Mouse (Mus musculus): ENCODE data around the gene Gpatch1. TPM values are rescaled to one million over a fixed set of nuclear protein-coding genes. Genes with fewer than 3 reads are reported as not detected.

Gene Gpatch1
- polyA plus RNA-seq, 1 experiment from 2014 or later = 19.8 TPM

GRCm38 (mm10) chr7:35334527-35335452, 16.6 kb upstream of the Gpatch1 start:
- peak overlapping the region; percentile 37 for H3K9ac ChIP-seq (replicated peaks; ENCODE audit: low read length)
- no peaks in the 10 kb centered on the region for H3K9me3 ChIP-seq (replicated peaks; ENCODE audit: control insufficient read depth, low read length)
- H3K4me2 ChIP-seq (ENCODE audit: low read depth, low read length) = peak overlapping the region; percentile 90
- DNase-seq (ENCODE audit: low spot score) (no peak), ATAC-seq (replicated peaks; ENCODE audit: insufficient number of reproducible peaks, low FRiP score, low TSS enrichment, low read depth) (peak; percentile 25; the same call in 1 of the 2 replicates)
- WGBS = 1% methylated on average over 50 of the region's 51 CpGs
- no peaks in the 10 kb centered on the region for H3K36me3 ChIP-seq (replicated peaks; ENCODE audit: control insufficient read depth, insufficient read depth, low read depth, low read length)
- no peaks in the 10 kb centered on the region for H3K4me1 ChIP-seq (ENCODE audit: control insufficient read depth, insufficient read depth, low read length)
- peak overlapping the region; percentile 41 for H3K4me3 ChIP-seq (ENCODE audit: low read depth, low read length)
- no peak overlapping the region for H3K27ac ChIP-seq (replicated peaks; ENCODE audit: low read depth, low read length)
- peaks cover 4% of the 10 kb centered on the region for H3K27me3 ChIP-seq (ENCODE audit: control insufficient read depth, insufficient read depth, low read length)

DNA sequence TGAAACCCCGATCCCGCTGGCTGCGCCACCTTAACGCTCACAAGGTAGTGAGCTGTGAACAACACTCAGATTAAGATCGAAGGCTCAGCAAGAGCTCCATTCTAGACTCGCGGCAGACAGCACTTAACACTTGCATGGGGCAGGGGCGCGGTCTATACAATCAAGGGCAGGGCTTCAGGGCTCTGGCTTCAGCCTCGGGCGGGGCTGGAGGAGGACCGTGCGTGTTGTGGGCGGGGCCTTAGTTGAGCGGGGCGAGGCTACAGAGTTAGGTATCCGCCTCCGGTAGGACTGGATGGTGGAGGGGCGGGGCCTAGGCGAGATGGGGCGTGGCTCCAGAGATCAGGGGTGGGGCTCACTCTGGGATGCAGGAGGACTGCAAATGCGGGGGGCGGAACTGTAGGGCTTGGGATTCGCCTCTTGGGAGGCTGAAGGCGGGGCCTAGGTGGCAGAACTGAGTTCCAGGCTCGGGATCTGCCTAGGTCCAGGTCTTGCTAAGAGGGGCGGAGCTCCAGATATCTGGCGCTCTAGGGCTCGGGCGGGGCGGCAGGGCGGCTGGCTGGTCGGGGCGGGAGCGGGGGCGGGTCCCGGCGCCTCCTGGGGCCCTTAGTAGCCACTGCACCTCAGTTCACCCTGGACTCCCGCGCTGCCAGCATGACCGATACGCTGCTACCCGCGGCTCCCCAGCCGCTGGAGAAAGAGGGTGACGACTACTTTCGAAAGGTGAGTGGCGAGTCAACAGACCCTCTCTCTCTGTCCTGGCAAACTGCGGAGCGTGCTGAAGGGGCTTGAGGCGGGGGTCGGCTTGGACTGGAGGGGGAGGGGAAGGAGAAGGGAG, 15.7 kb upstream of the Gpatch1 start, which contains the start of gene Rhpn2:
Rhpn2 (plus strand) TSS at position 479 of the 835 bp plus-strand sequence.
- under 1% methylated on average over 50 of the region's 52 CpGs for WGBS

DNA sequence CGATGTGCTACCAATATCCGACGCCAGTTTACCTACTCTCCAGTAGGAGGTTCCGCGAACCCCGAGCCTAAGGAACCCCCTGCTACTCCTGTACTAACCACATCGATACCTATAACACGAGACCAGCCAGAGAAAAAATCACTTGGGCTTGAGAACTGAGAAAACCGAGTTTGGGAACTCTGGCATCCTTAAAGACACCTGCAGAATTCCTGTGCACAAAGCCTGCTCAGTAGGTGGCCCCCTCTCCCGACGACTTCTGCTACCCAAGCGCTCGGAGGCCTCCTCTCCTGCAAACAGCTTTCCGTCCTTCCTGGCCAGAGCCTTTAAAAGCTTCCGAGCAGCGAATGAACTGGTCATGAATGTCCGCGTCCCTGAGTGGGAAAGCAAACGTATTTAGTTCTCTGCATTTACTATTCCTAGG, 15.0 kb upstream of the Gpatch1 start:
- Histone ChIP-seq H3K9ac (replicated peaks; ENCODE audit: low read length) (peak overlapping the region; percentile 28), H3K4me3 (ENCODE audit: low read depth, low read length) (peak overlapping the region; percentile 41), H3K4me2 (ENCODE audit: low read depth, low read length) (peak overlapping the region; percentile 90), H3K9me3 (replicated peaks; ENCODE audit: control insufficient read depth, low read length) (no peaks in the 10 kb centered on the region), H3K36me3 (replicated peaks; ENCODE audit: control insufficient read depth, insufficient read depth, low read depth, low read length) (no peaks in the 10 kb centered on the region), H3K27ac (replicated peaks; ENCODE audit: low read depth, low read length) (no peak overlapping the region), H3K27me3 (ENCODE audit: control insufficient read depth, insufficient read depth, low read length) (peaks cover 4% of the 10 kb centered on the region), H3K4me1 (ENCODE audit: control insufficient read depth, insufficient read depth, low read length) (no peaks in the 10 kb centered on the region)
- ATAC-seq (replicated peaks; ENCODE audit: insufficient number of reproducible peaks, low FRiP score, low TSS enrichment, low read depth) = no peak; the same call in 1 of the 2 replicates
- DNase-seq (ENCODE audit: low spot score) = peak; percentile 52
- under 1% methylated on average over 19 of the region's 19 CpGs for WGBS

More for the DNA sequence above, 15.7 kb upstream of the Gpatch1 start, which contains the start of gene Rhpn2:
- ATAC-seq (replicated peaks; ENCODE audit: insufficient number of reproducible peaks, low FRiP score, low TSS enrichment, low read depth) = peak; percentile 99
- Histone ChIP-seq H3K4me2 (ENCODE audit: low read depth, low read length) (peak within 1 kb of the TSS; percentile 90), H3K4me1 (ENCODE audit: control insufficient read depth, insufficient read depth, low read length) (no peaks in the 10 kb centered on the region), H3K9ac (replicated peaks; ENCODE audit: low read length) (peak within 1 kb of the TSS; percentile 37), H3K36me3 (replicated peaks; ENCODE audit: control insufficient read depth, insufficient read depth, low read depth, low read length) (no peaks in the 10 kb centered on the region), H3K9me3 (replicated peaks; ENCODE audit: control insufficient read depth, low read length) (no peaks in the 10 kb centered on the region), H3K4me3 (ENCODE audit: low read depth, low read length) (peak within 1 kb of the TSS; percentile 41), H3K27ac (replicated peaks; ENCODE audit: low read depth, low read length) (no peak within 1 kb of the TSS), H3K27me3 (ENCODE audit: control insufficient read depth, insufficient read depth, low read length) (peaks cover 4% of the 10 kb centered on the region)
- peak; percentile 99 for DNase-seq (ENCODE audit: low spot score)

DNA sequence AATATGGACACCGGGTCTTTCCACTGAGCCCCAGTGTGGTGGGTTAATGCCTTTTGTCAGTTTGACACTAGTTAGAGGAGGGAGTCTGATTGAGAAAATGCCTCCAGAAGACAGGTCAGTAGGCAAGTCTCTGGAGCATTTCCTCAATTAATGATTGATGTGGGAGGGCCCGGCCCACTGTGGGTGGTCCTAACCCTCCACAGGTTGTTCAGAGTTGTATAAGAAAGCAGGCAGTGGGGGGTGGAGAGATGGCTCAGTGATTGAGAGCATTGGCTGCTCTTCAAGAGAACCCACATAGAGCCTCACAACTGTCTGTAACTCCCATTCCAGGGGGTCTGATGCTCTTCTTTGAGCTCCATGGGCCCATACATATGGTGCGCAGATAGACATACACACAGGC, 13.3 kb upstream of the Gpatch1 start:
- 65% methylated on average over 3 of the region's 3 CpGs for WGBS
- DNase-seq (ENCODE audit: low spot score) (no peak), ATAC-seq (replicated peaks; ENCODE audit: insufficient number of reproducible peaks, low FRiP score, low TSS enrichment, low read depth) (no peak)
- no peak overlapping the region for H3K4me2 ChIP-seq (ENCODE audit: low read depth, low read length)
- H3K36me3 ChIP-seq (replicated peaks; ENCODE audit: control insufficient read depth, insufficient read depth, low read depth, low read length) = no peaks in the 10 kb centered on the region
- no peak overlapping the region for H3K4me3 ChIP-seq (ENCODE audit: low read depth, low read length)
- no peaks in the 10 kb centered on the region for H3K9me3 ChIP-seq (replicated peaks; ENCODE audit: control insufficient read depth, low read length)
- H3K27ac ChIP-seq (replicated peaks; ENCODE audit: low read depth, low read length) = no peak overlapping the region
- H3K27me3 ChIP-seq (ENCODE audit: control insufficient read depth, insufficient read depth, low read length) = peaks cover 4% of the 10 kb centered on the region
- H3K9ac ChIP-seq (replicated peaks; ENCODE audit: low read length) = no peak overlapping the region
- H3K4me1 ChIP-seq (ENCODE audit: control insufficient read depth, insufficient read depth, low read length) = no peaks in the 10 kb centered on the region

DNA sequence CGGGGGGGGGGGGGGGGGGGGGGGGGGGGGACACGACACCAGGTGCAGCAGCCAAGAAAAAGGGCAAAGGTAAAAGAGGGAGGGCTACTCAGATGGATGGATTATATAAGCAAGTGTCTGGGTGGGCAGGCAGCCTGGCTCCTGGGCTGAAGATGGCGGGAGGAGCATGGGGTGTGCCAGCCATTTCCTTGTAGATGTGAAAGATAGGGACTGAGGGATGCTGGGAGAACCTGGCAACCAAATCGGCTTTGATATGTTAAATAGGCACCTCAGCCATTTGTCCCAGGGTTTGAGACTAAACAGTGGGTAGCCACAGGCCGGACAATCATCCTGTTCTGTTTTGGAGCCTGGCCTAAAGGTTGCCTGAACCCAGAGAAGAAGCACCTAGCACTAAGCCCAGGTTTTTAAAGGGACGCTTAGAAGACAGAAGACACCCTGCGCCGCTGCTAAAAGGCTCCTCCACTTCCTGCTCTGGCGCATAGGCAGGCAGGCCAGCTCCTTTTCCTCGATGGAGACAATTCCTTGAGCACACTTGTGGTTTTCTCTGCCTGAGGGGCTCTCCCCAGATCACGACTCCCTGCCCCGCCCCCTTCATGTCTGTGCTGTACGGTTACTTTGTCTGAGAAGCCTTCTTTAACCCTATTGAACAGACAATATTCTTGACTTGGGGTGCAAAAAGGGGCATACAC, 4.6 kb upstream of the Gpatch1 start:
- Histone ChIP-seq H3K4me2 (ENCODE audit: low read depth, low read length) (peak overlapping the region; percentile 19; the same call in 1 of the 2 replicates), H3K4me1 (ENCODE audit: control insufficient read depth, insufficient read depth, low read length) (no peaks in the 10 kb centered on the region; the same call in 1 of the 2 replicates), H3K27ac (replicated peaks; ENCODE audit: low read depth, low read length) (no peak overlapping the region), H3K27me3 (ENCODE audit: control insufficient read depth, insufficient read depth, low read length) (no peaks in the 10 kb centered on the region), H3K36me3 (replicated peaks; ENCODE audit: control insufficient read depth, insufficient read depth, low read depth, low read length) (no peaks in the 10 kb centered on the region), H3K9ac (replicated peaks; ENCODE audit: low read length) (0 out of 2 replicates have a peak overlapping the region, but pooled peaks have one; percentile 2), H3K9me3 (replicated peaks; ENCODE audit: control insufficient read depth, low read length) (no peaks in the 10 kb centered on the region), H3K4me3 (ENCODE audit: low read depth, low read length) (no peak overlapping the region)
- ATAC-seq (replicated peaks; ENCODE audit: insufficient number of reproducible peaks, low FRiP score, low TSS enrichment, low read depth) (no peak), DNase-seq (ENCODE audit: low spot score) (peak; percentile 18)
- 4% methylated on average over 11 of the region's 13 CpGs for WGBS

DNA sequence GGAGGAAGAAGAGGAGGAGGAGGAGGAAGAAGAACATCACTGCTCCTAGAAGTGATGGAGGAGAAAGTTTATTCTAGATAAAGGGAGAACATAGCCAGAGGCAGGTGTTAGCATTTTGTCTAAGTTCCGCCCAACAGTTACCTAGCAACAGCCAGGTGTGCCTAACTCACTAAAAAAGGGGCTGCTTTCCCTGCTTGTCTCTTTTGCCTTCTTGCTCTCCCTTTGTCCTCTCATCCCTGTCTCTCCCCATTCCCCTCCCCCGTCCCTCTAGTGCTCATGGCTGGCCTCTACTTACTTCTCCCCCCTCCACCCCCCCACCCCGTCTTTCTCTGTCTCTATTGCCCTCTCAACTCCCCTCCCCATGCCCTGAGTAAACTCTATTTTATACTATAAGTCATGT, 3.9 kb upstream of the Gpatch1 start:
- no peaks in the 10 kb centered on the region for H3K27me3 ChIP-seq (ENCODE audit: control insufficient read depth, insufficient read depth, low read length)
- 45% methylated on average over 3 of the region's 3 CpGs for WGBS
- H3K9ac ChIP-seq (replicated peaks; ENCODE audit: low read length) = no peak overlapping the region
- H3K9me3 ChIP-seq (replicated peaks; ENCODE audit: control insufficient read depth, low read length) = no peaks in the 10 kb centered on the region
- H3K4me1 ChIP-seq (ENCODE audit: control insufficient read depth, insufficient read depth, low read length) = no peaks in the 10 kb centered on the region; the same call in 1 of the 2 replicates
- H3K4me3 ChIP-seq (ENCODE audit: low read depth, low read length) = no peak overlapping the region
- H3K27ac ChIP-seq (replicated peaks; ENCODE audit: low read depth, low read length) = no peak overlapping the region
- H3K36me3 ChIP-seq (replicated peaks; ENCODE audit: control insufficient read depth, insufficient read depth, low read depth, low read length) = no peaks in the 10 kb centered on the region
- DNase-seq (ENCODE audit: low spot score) (no peak), ATAC-seq (replicated peaks; ENCODE audit: insufficient number of reproducible peaks, low FRiP score, low TSS enrichment, low read depth) (no peak)
- no peak overlapping the region for H3K4me2 ChIP-seq (ENCODE audit: low read depth, low read length)

GRCm38 (mm10) chr7:35319755-35320154, 1.5 kb upstream of the Gpatch1 start:
- Histone ChIP-seq H3K4me2 (ENCODE audit: low read depth, low read length) (no peak overlapping the region), H3K9me3 (replicated peaks; ENCODE audit: control insufficient read depth, low read length) (no peaks in the 10 kb centered on the region), H3K27ac (replicated peaks; ENCODE audit: low read depth, low read length) (no peak overlapping the region), H3K4me1 (ENCODE audit: control insufficient read depth, insufficient read depth, low read length) (no peaks in the 10 kb centered on the region; the same call in 1 of the 2 replicates), H3K36me3 (replicated peaks; ENCODE audit: control insufficient read depth, insufficient read depth, low read depth, low read length) (no peaks in the 10 kb centered on the region), H3K4me3 (ENCODE audit: low read depth, low read length) (no peak overlapping the region), H3K9ac (replicated peaks; ENCODE audit: low read length) (no peak overlapping the region), H3K27me3 (ENCODE audit: control insufficient read depth, insufficient read depth, low read length) (no peaks in the 10 kb centered on the region)
- no peak for DNase-seq (ENCODE audit: low spot score)
- no peak for ATAC-seq (replicated peaks; ENCODE audit: insufficient number of reproducible peaks, low FRiP score, low TSS enrichment, low read depth)
- WGBS = 80% methylated on average over 4 of the region's 4 CpGs

Data from embryonic facial prominence, embryonic 11.5 days (tissue).